11 mouse cellular contexts compared by ENCODE assay signal in genomic region chr17:50019819-50020210, GRCm38 (mm10).
DNase-seq lines count a peak whose midpoint lies in the region; ATAC-seq and TF ChIP-seq lines count a peak whose summit lies in the region.
"Had no signal": no experiment of that assay in that cellular context is flagged by ENCODE, and none has a peak within 500 bp of the region (broad histone marks: within the 10 kb centered on the region; RNA-seq: fewer than 3 reads in every experiment).

No protein-coding gene starts in this region.

- H3K27me3 ChIP-seq in cerebellum, adult 2 months (ENCODE audit: control insufficient read depth, insufficient read depth, low read length) = no peaks in the 10 kb centered on the region
- H3K27me3 ChIP-seq in liver, embryonic 11.5 days (replicated peaks; ENCODE audit: control insufficient read depth, insufficient read depth, low read length) = no peaks in the 10 kb centered on the region

- WGBS in cerebellum, adult 2 months = 76% methylated on average over 3 of the region's 3 CpGs
- WGBS in liver, embryonic 11.5 days = 73% methylated on average over 3 of the region's 3 CpGs

- no peak for ATAC-seq in liver, embryonic 11.5 days (replicated peaks; ENCODE audit: low FRiP score)

- peaks cover 15% of the 10 kb centered on the region for H3K4me1 ChIP-seq in cerebellum, adult 2 months (ENCODE audit: control insufficient read depth, insufficient read depth, low read length)
- H3K4me1 ChIP-seq in liver, embryonic 11.5 days (replicated peaks; ENCODE audit: control insufficient read depth, insufficient read depth, low read length) = peaks cover 25% of the 10 kb centered on the region

- no peaks in the 10 kb centered on the region for H3K9me3 ChIP-seq in liver, embryonic 11.5 days (ENCODE audit: control insufficient read depth, low read length)
- H3K9me3 ChIP-seq: heart, embryonic 15.5 days had no signal

- no peak for TF ChIP-seq POLR2A in cerebellum, adult 2 months (IDR thresholded peaks at IDR 0.05; ENCODE audit: borderline replicate concordance, insufficient read depth, low read length)

- no peaks in the 10 kb centered on the region for H3K36me3 ChIP-seq in liver, embryonic 11.5 days (ENCODE audit: control insufficient read depth, insufficient read depth, low read length)
- H3K36me3 ChIP-seq: G1E; heart, embryonic 15.5 days had no signal

- H3K4me3 ChIP-seq in cerebellum, adult 2 months (replicated peaks; ENCODE audit: insufficient read depth, low read depth, low read length) = no peak overlapping the region
- H3K4me3 ChIP-seq in liver, embryonic 11.5 days (ENCODE audit: low read depth, low read length) = no peak overlapping the region
- H3K4me3 ChIP-seq: heart, embryonic 15.5 days had no signal

- no peak for TF ChIP-seq CTCF in cerebellum, adult 2 months (IDR thresholded peaks at IDR 0.05; ENCODE audit: borderline replicate concordance, insufficient read depth, low read depth, low read length)

- H3K27ac ChIP-seq in cerebellum, adult 2 months (ENCODE audit: insufficient read depth, low read length) = peak overlapping the region; percentile 76; the same call in 1 of the 2 replicates
- peak overlapping the region; percentile 95 for H3K27ac ChIP-seq in liver, embryonic 11.5 days (ENCODE audit: low read depth, low read length)
- H3K27ac ChIP-seq: heart, embryonic 15.5 days had no signal

- peak overlapping the region; percentile 51 for H3K9ac ChIP-seq in liver, embryonic 11.5 days (ENCODE audit: low read depth, low read length)
- H3K9ac ChIP-seq: heart, embryonic 15.5 days had no signal

- peak; percentile 32 to 33 for DNase-seq in cerebellum, adult 2 months
- DNase-seq in cerebellum, adult 9-10 months = no peak
- DNase-seq in spleen, postnatal 10 days (ENCODE audit: low spot score in 2 of 2) = peak; percentile 49 to 61
- DNase-seq in spleen, adult 18-20 months = no peak
- no peak for DNase-seq in liver, embryonic 11.5 days (ENCODE audit: low spot score)
- DNase-seq in spleen, postnatal 4 days (ENCODE audit: low spot score in 2 of 2) = peak; percentile 30 to 73
- DNase-seq in heart, adult 11 months = no peak
- DNase-seq in kidney, adult 8-10 months = no peak
- DNase-seq: thymus, postnatal 4 days had no signal

- H3K4me2 ChIP-seq in liver, embryonic 11.5 days = peak overlapping the region; percentile 35
- H3K4me2 ChIP-seq: heart, embryonic 15.5 days had no signal

Comparison
In these comparisons a context has a peak if more than half of its experiments do, and no peak if none do; other contexts are left out.
1. DNase-seq: peak in cerebellum, adult 2 months (2 of 2), spleen, postnatal 10 days (2 of 2) and spleen, postnatal 4 days (2 of 2); none in cerebellum, adult 9-10 months (single experiment), spleen, adult 18-20 months (0 of 2), liver, embryonic 11.5 days (single experiment), heart, adult 11 months (single experiment) and kidney, adult 8-10 months (0 of 2).